Mouse (Mus musculus) adrenal gland, adult (tissue): ENCODE data around the gene Cldn15.
"Not testable (repeated sequence)": the region's sequence is repeated elsewhere in the genome, so short reads cannot be mapped to it uniquely, and the experiment has no call there.

ENCODE experiments used
- DNase-seq, 2 experiments: peaks; one replicate each; pipeline ENCODE4 v3.0.0; 2022 to 2023; ENCODE audit warnings: low spot score in 1 of 2; ENCODE audit not compliant: inconsistent age in 2 of 2

The Cldn15 gene

GRCm38 (mm10) chr5:136966331-136966730, at the start of gene Cldn15:
Cldn15 (plus strand) TSS chr5:136966616.
- peak; percentile 56 to 72 for DNase-seq

GRCm38 (mm10) chr5:136917613-136918242, 48.7 kb upstream of the Cldn15 start:
- no peak for DNase-seq

- DNase-seq = peak; percentile 75 to 95
Observed at GRCm38 (mm10) chr5:136918655-136919472, 47.6 kb upstream of the Cldn15 start.

GRCm38 (mm10) chr5:136919546-136920301, 46.7 kb upstream of the Cldn15 start:
- peak in 1 of 2 experiments; percentile 57 for DNase-seq

- no peak for DNase-seq
Observed at GRCm38 (mm10) chr5:136922830-136923229, 43.6 kb upstream of the Cldn15 start.

GRCm38 (mm10) chr5:136923751-136924478, 42.5 kb upstream of the Cldn15 start:
- no peak for DNase-seq

GRCm38 (mm10) chr5:136929073-136929472, 37.3 kb upstream of the Cldn15 start:
- DNase-seq = peak; percentile 70 to 93

GRCm38 (mm10) chr5:136931896-136932295, 34.5 kb upstream of the Cldn15 start:
- no peak for DNase-seq

GRCm38 (mm10) chr5:136932956-136933355, 33.5 kb upstream of the Cldn15 start:
- DNase-seq = no peak

GRCm38 (mm10) chr5:136933930-136934329, 32.5 kb upstream of the Cldn15 start:
- DNase-seq = peak in 1 of 2 experiments; percentile 36

- peak in 1 of 2 experiments; percentile 48 for DNase-seq
Observed at GRCm38 (mm10) chr5:136935905-136936695, 30.3 kb upstream of the Cldn15 start.

- no peak for DNase-seq
Observed at GRCm38 (mm10) chr5:136936750-136937149, 29.7 kb upstream of the Cldn15 start.

- no peak for DNase-seq
Observed at GRCm38 (mm10) chr5:136937621-136938020, 28.8 kb upstream of the Cldn15 start.

GRCm38 (mm10) chr5:136939284-136939683, 27.1 kb upstream of the Cldn15 start:
- DNase-seq = no peak

GRCm38 (mm10) chr5:136940029-136940428, 26.4 kb upstream of the Cldn15 start:
- not testable (repeated sequence) for DNase-seq

- no peak for DNase-seq
Observed at GRCm38 (mm10) chr5:136940845-136941560, 25.4 kb upstream of the Cldn15 start.

- no peak for DNase-seq
Observed at GRCm38 (mm10) chr5:136942781-136943180, 23.6 kb upstream of the Cldn15 start.

GRCm38 (mm10) chr5:136943382-136943781, 23.0 kb upstream of the Cldn15 start:
- DNase-seq = no peak

GRCm38 (mm10) chr5:136945084-136945483, 21.3 kb upstream of the Cldn15 start:
- no peak for DNase-seq
